Mouse (Mus musculus) testis, postnatal 10 days (tissue): ENCODE measurements at regions not wholly inside any gene's neighbourhood (a gene's known extent, or its start where the extent isn't known, plus 50 kb on each side); places are given as distances from the start of the nearest gene placed in this dataset.

Source experiments
- DNase-seq: peaks from one replicate; pipeline ENCODE4 v3.0.0; 2021; ENCODE audit warnings: low spot score

GRCm38 (mm10) chr13:45277842-45278416 lies 111.6 kb upstream of the Mylip start:
- DNase-seq = no peak

- no peak for DNase-seq
Observed at GRCm38 (mm10) chr13:45281106-45281505, 108.4 kb upstream of the Mylip start.

- no peak for DNase-seq
Observed at GRCm38 (mm10) chr13:45286651-45287050, 102.9 kb upstream of the Mylip start.

- DNase-seq = no peak
Observed at GRCm38 (mm10) chr13:45287217-45287616, 102.3 kb upstream of the Mylip start.

- DNase-seq = no peak
Observed at GRCm38 (mm10) chr13:45289976-45290375, 99.6 kb upstream of the Mylip start.

GRCm38 (mm10) chr13:45294691-45295090 lies 94.9 kb upstream of the Mylip start:
- no peak for DNase-seq

- no peak for DNase-seq
Observed at GRCm38 (mm10) chr13:45300610-45301009, 88.9 kb upstream of the Mylip start.

- DNase-seq = no peak
Observed at GRCm38 (mm10) chr13:45301191-45301905, 88.2 kb upstream of the Mylip start.

- no peak for DNase-seq
Observed at GRCm38 (mm10) chr13:45302796-45303195, 86.7 kb upstream of the Mylip start.

GRCm38 (mm10) chr13:45306177-45306576 lies 83.4 kb upstream of the Mylip start:
- DNase-seq = no peak

- no peak for DNase-seq
Observed at GRCm38 (mm10) chr13:45307226-45307625, 82.3 kb upstream of the Mylip start.

- no peak for DNase-seq
Observed at GRCm38 (mm10) chr13:45319646-45320045, 69.9 kb upstream of the Mylip start.

GRCm38 (mm10) chr13:45325736-45326293 lies 63.7 kb upstream of the Mylip start:
- DNase-seq = no peak

- DNase-seq = no peak
Observed at GRCm38 (mm10) chr13:45326751-45327150, 62.8 kb upstream of the Mylip start.

GRCm38 (mm10) chr13:45330561-45330960 lies 59.0 kb upstream of the Mylip start:
- DNase-seq = no peak

- no peak for DNase-seq
Observed at GRCm38 (mm10) chr13:45332031-45332430, 57.5 kb upstream of the Mylip start.

GRCm38 (mm10) chr13:45333634-45334033 lies 55.9 kb upstream of the Mylip start:
- DNase-seq = no peak
